Mouse (Mus musculus) heart, embryonic 14.5 days (tissue): ENCODE results near the gene Nova2. TPM values are rescaled to one million over a fixed set of nuclear protein-coding genes. Genes with fewer than 3 reads are reported as not detected.
A peak's percentile ranks its signal among the peaks of the same experiment; 100 is the strongest.

Experiments used
- ATAC-seq: fragments of 200-750 bp; cut with Nextera tagmentation; 2 replicates; pipeline ENCODE4 v1.8.0; 2017; ENCODE audit warnings: low read depth, moderate TSS enrichment; ENCODE audit not compliant: insufficient number of reproducible peaks, insufficient read depth, low FRiP score
- H3K27ac ChIP-seq, 2 experiments: fragments of 200-500 bp in 1 of 2; fragments of 300-500 bp in 1 of 2; sonication (generic) in 1 of 2; replicated peaks in 1 of 2; 2 replicates each; pipeline ENCODE4 v1.5.1; 2012 to 2014; ENCODE audit warnings: low read depth in 2 of 2, low read length in 2 of 2, control low read depth in 1 of 2, mild to moderate bottlenecking in 1 of 2, mixed read lengths in 1 of 2; ENCODE audit not compliant: control insufficient read depth in 1 of 2, insufficient read depth in 1 of 2
- H3K27me3 ChIP-seq: fragments of 300-500 bp; sonication (generic); 2 replicates; pipeline ENCODE4 v1.6.1; 2014; ENCODE audit warnings: mild to moderate bottlenecking, low read length, control low read depth; ENCODE audit not compliant: control insufficient read depth, insufficient read depth
- H3K36me3 ChIP-seq: fragments of 300-500 bp; sonication (generic); 2 replicates; pipeline ENCODE4 v1.6.1; 2014; ENCODE audit warnings: mild to moderate bottlenecking, control low read depth, low read length, mixed read lengths; ENCODE audit not compliant: control insufficient read depth, insufficient read depth
- H3K4me1 ChIP-seq, 2 experiments: fragments of 200-500 bp in 1 of 2; fragments of 300-500 bp in 1 of 2; sonication (generic) in 1 of 2; 2 replicates each; pipeline ENCODE4 v1.6.1; 2012 to 2014; ENCODE audit warnings: low read length in 2 of 2, control low read depth in 1 of 2, mixed read lengths in 1 of 2; ENCODE audit not compliant: control insufficient read depth in 2 of 2, insufficient read depth in 2 of 2
- H3K4me2 ChIP-seq: fragments of 300-500 bp; sonication (generic); 2 replicates; pipeline ENCODE4 v1.6.1; 2014; ENCODE audit warnings: mild to moderate bottlenecking, low read length
- H3K4me3 ChIP-seq, 2 experiments: fragments of 200-500 bp in 1 of 2; fragments of 300-500 bp in 1 of 2; sonication (generic) in 1 of 2; 2 replicates each; pipeline ENCODE4 v1.5.1; 2012 to 2014; ENCODE audit warnings: low read length in 2 of 2, mild to moderate bottlenecking in 2 of 2, control low read depth in 1 of 2, low read depth in 1 of 2, moderate library complexity in 1 of 2; ENCODE audit not compliant: control insufficient read depth in 1 of 2, insufficient read depth in 1 of 2
- H3K9ac ChIP-seq: fragments of 300-500 bp; sonication (generic); 2 replicates; pipeline ENCODE4 v1.6.1; 2014; ENCODE audit warnings: mild to moderate bottlenecking, low read length
- H3K9me3 ChIP-seq: fragments of 300-500 bp; sonication (generic); 2 replicates; pipeline ENCODE4 v1.6.1; 2016; ENCODE audit warnings: low read length, control low read depth; ENCODE audit not compliant: control insufficient read depth
- WGBS: fragments of 180-500 bp; shearing (Covaris S2); extraction: QIAGEN DNeasy Blood & Tissue Kit; methylation state at CpG from one replicate; pipeline ENCODE4 v1.1.7; 2014; 5-methylcytosine and 5-hydroxymethylcytosine counted together
- polyA plus RNA-seq: library from polyadenylated mRNA; unstranded; fragments of >200 nt; fragmentation: Nextera tagmentation; extraction: Ambion mirVana; gene quantifications from 2 replicates; pipeline ENCODE4 v1.2.1, GENCODE M21; 2014

Gene Nova2
- polyA plus RNA-seq, 1 experiment from 2014 or later = 0.57 TPM

- Histone ChIP-seq H3K27me3 (no peaks in the 10 kb centered on the region), H3K9ac (peak overlapping the region; percentile 80), H3K4me3 (peak overlapping the region; percentile 76 to 94), H3K4me2 (peak overlapping the region; percentile 87), H3K4me1 (peaks cover 2 to 20% of the 10 kb centered on the region in 2 experiments; a peak in 3 of 4 replicates), H3K36me3 (no peaks in the 10 kb centered on the region), H3K9me3 (no peaks in the 10 kb centered on the region), H3K27ac (no peak overlapping the region)
- no peak for ATAC-seq
- 6% methylated on average over 17 of the region's 17 CpGs for WGBS
These were observed 15.9 kb upstream of the Nova2 start for GRCm38 (mm10) chr7:18909797-18910196.

- WGBS = under 1% methylated on average over 33 of the region's 33 CpGs
- ATAC-seq = peak; percentile 100
These were observed 15.4 kb upstream of the Nova2 start, which contains the start of gene Ccdc61 for GRCm38 (mm10) chr7:18910241-18910831. Gene Ccdc61 (minus strand): TSS chr7:18910415.

GRCm38 (mm10) chr7:18916254-18916653 lies 9.4 kb upstream of the Nova2 start:
- no peak overlapping the region for H3K4me2 ChIP-seq
- WGBS = 52% methylated on average over 4 of the region's 4 CpGs
- no peak for ATAC-seq

More at GRCm38 (mm10) chr7:18910241-18910831, 15.4 kb upstream of the Nova2 start, which contains the start of gene Ccdc61:
- no peaks in the 10 kb centered on the region for H3K36me3 ChIP-seq
- peak within 1 kb of the TSS; percentile 76 to 94 for H3K4me3 ChIP-seq
- no peaks in the 10 kb centered on the region for H3K27me3 ChIP-seq
- peak within 1 kb of the TSS; percentile 80 for H3K9ac ChIP-seq
- H3K4me1 ChIP-seq = peaks cover 2 to 20% of the 10 kb centered on the region in 2 experiments; a peak in 3 of 4 replicates
- H3K4me2 ChIP-seq = peak within 1 kb of the TSS; percentile 87
- no peak within 1 kb of the TSS for H3K27ac ChIP-seq
- no peaks in the 10 kb centered on the region for H3K9me3 ChIP-seq

GRCm38 (mm10) chr7:18917931-18918330 lies 7.8 kb upstream of the Nova2 start:
- Histone ChIP-seq H3K27me3 (peaks cover 10% of the 10 kb centered on the region), H3K4me1 (no peaks in the 10 kb centered on the region), H3K9me3 (no peaks in the 10 kb centered on the region), H3K4me3 (no peak overlapping the region), H3K27ac (no peak overlapping the region), H3K4me2 (no peak overlapping the region), H3K9ac (no peak overlapping the region), H3K36me3 (no peaks in the 10 kb centered on the region)
- 44% methylated on average over 3 of the region's 3 CpGs for WGBS
- ATAC-seq = no peak

More at GRCm38 (mm10) chr7:18916254-18916653, 9.4 kb upstream of the Nova2 start:
- H3K27ac ChIP-seq = no peak overlapping the region
- H3K9ac ChIP-seq = no peak overlapping the region
- no peaks in the 10 kb centered on the region for H3K4me1 ChIP-seq
- H3K4me3 ChIP-seq = no peak overlapping the region
- no peaks in the 10 kb centered on the region for H3K9me3 ChIP-seq
- H3K27me3 ChIP-seq = no peaks in the 10 kb centered on the region
- no peaks in the 10 kb centered on the region for H3K36me3 ChIP-seq

- peaks cover 0 to 10% of the 10 kb centered on the region in 2 experiments; a peak in 1 of 4 replicates for H3K4me1 ChIP-seq
- H3K9me3 ChIP-seq = no peaks in the 10 kb centered on the region
- no peak for ATAC-seq
- H3K27me3 ChIP-seq = peaks cover 37% of the 10 kb centered on the region
- no peak overlapping the region for H3K9ac ChIP-seq
- peak overlapping the region; percentile 27; the same call in 1 of the 2 replicates for H3K4me2 ChIP-seq
- WGBS = 1% methylated on average over 12 of the region's 12 CpGs
- H3K4me3 ChIP-seq = no peak overlapping the region
- H3K27ac ChIP-seq = no peak overlapping the region
- no peaks in the 10 kb centered on the region for H3K36me3 ChIP-seq
These were observed 4.6 kb upstream of the Nova2 start for GRCm38 (mm10) chr7:18921069-18921468.

GRCm38 (mm10) chr7:18922807-18923206 lies 2.9 kb upstream of the Nova2 start:
- Histone ChIP-seq H3K27me3 (peaks cover 55% of the 10 kb centered on the region), H3K4me1 (peaks cover 0 to 12% of the 10 kb centered on the region in 2 experiments; a peak in 1 of 4 replicates), H3K36me3 (no peaks in the 10 kb centered on the region), H3K9ac (no peak overlapping the region), H3K4me2 (no peak overlapping the region), H3K9me3 (no peaks in the 10 kb centered on the region), H3K4me3 (no peak overlapping the region), H3K27ac (no peak overlapping the region)
- WGBS = 44% methylated on average over 5 of the region's 5 CpGs
- ATAC-seq = no peak

GRCm38 (mm10) chr7:18923267-18923666 lies 2.4 kb upstream of the Nova2 start:
- H3K27ac ChIP-seq = no peak overlapping the region
- no peak overlapping the region for H3K4me2 ChIP-seq
- H3K4me1 ChIP-seq = peaks cover 0 to 12% of the 10 kb centered on the region in 2 experiments; a peak in 1 of 4 replicates
- H3K9ac ChIP-seq = no peak overlapping the region
- 74% methylated on average over 11 of the region's 11 CpGs for WGBS
- no peaks in the 10 kb centered on the region for H3K36me3 ChIP-seq
- H3K4me3 ChIP-seq = no peak overlapping the region
- H3K27me3 ChIP-seq = peaks cover 59% of the 10 kb centered on the region
- ATAC-seq = no peak
- no peaks in the 10 kb centered on the region for H3K9me3 ChIP-seq
